Mouse (Mus musculus) right cerebral cortex, postnatal 4 days (tissue): Measurements from ENCODE around the gene Tmco4.
"Not testable (repeated sequence)": the region's sequence is repeated elsewhere in the genome, so short reads cannot be mapped to it uniquely, and the experiment has no call there.

Experiments used
- DNase-seq: peaks from one replicate; pipeline ENCODE4 v3.0.0-alpha.2; 2022

Tmco4 gene

DNA sequence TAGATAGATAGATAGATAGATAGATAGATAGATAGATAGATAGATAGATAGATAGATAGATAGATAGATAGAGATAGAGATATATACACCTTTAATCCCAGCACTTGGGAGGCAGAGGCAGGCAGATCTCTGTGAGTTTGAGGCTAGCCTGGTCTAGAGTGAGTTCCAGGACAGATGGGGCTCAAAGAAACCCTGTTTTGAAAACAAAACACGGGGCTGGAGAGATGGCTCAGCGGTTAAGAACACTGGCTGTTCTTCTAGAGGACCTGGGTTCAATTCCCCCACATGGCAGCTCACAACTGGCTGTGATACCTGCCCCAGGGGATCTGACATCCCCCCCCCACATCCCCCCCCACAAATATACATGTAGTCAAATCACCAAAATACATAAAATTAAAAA lies 1.9 kb downstream of the Tmco4 start:
- DNase-seq: not testable (repeated sequence)

DNA sequence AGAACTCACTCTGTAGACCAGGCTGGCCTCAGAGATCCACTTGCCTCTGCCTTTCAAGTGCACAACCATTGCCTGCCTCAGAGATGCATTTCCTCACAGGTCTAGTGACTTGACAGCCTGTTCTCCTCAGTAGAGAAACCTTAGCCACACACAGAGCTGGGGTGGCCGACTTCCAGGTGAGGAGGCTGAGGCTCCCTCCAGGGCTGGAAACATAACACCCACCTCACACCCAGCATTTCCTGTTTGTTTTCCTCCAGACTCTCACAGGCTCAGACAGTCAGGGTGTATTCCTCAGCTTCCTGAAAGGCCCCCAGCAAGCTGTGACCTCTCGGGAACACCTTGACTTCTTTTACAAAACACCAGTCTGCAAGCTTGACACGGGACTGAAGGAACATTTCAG lies 2.5 kb downstream of the Tmco4 start:
- DNase-seq: no peak

- DNase-seq: no peak
These were observed 3.4 kb downstream of the Tmco4 start for GRCm38 (mm10) chr4:138976046-138976445.

GRCm38 (mm10) chr4:138980021-138980420 lies 7.3 kb downstream of the Tmco4 start:
- DNase-seq: no peak

- DNase-seq: no peak
These were observed 8.2 kb downstream of the Tmco4 start for GRCm38 (mm10) chr4:138980771-138981420.

DNA sequence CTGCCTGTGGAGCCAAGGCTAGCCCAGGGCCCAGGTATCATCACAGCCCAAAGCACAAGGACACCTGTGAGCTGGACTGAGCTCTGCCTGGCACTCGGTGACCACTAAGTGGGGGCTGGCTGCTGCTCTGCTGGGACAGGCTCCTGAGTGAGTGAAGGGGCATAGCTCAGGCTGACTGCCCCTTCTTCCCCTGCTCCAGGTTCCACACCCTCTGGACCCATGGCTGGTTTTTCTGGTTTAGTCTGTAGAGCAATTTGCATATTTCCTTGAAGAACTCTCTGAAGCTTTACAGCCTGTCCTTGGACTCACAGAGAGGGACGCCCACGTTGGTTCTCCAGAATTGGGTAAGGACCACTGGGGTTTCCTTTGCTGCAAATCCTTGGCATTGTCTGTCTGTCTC lies 10.7 kb downstream of the Tmco4 start:
- DNase-seq: no peak

DNA sequence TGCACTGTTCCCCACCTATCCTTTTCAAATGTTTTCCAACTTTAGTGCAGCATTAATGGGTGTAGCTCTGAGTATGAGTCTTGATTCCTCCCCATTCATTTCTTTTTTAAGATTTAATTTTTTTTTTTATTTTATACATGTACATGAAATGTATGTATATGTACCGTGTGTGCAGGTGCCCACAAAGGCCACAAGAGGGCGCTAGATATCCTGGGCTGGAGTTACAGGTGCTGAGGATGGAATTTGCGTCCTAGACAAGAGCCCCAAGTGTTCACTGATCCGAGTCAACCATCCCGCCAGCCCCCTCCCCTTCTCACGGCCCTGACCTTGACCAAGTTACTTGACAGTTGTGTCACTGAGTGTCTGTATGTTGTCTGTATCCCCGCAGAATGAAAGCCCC lies 12.1 kb downstream of the Tmco4 start:
- DNase-seq: no peak

DNA sequence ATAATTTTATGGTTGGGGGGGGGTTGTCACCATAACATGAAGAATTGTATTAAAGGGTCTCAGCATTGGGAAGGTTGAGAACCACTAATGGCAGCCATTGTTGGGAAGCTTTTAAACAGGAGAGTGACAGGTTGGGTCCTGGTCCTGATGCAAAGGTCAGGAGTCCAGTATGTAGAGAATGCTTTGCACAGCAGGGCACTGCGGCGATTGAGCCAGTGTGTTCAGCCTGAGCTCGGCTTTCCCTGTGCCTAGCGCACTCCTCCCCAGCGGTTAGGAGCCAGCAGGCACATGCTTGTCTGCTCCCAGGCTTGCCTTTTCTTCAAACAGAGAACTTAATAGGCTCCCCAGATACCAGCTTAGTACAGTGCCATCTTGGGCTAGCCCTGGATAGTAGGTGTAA lies 13.6 kb downstream of the Tmco4 start:
- DNase-seq: no peak

- DNase-seq: no peak
These were observed 21.7 kb downstream of the Tmco4 start for GRCm38 (mm10) chr4:138994389-138994788.

DNA sequence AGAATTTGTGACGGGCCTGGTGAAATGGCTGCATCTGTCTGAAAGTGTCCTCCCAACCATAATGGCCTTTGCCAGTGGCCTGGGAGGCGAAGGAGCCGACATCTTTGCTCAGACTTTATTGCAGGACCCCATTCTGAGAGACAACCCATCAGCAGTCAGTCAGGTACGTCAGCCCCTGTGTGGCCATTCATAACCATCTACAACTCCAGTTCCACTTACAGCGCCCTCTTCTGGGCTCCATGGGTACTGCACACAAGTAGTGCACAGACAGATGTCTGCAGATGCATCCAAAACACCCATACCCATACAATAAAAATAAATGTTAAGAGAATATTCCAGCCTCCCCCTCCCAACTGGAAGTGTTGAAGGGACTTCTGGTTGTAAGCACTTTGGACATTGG lies 23.7 kb downstream of the Tmco4 start:
- DNase-seq: peak; percentile 15

DNA sequence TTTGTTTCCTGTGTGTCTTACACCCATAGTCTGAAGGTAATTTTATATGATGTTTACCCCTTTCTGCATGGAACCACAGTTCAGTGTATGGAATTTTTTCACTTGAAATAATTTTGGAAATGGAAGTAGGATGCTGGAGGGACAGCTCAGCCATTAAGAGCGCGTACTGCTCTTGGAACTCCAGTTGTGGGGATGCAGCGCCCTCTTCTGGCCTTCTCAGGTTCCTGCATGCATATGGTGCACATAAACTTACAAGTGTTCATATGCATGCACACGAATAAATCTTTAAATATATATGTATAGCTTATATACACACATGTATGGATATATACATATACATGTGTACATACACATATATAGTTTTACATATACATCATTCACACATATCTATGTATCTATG lies 24.4 kb downstream of the Tmco4 start:
- peak; percentile 15 for DNase-seq

DNA sequence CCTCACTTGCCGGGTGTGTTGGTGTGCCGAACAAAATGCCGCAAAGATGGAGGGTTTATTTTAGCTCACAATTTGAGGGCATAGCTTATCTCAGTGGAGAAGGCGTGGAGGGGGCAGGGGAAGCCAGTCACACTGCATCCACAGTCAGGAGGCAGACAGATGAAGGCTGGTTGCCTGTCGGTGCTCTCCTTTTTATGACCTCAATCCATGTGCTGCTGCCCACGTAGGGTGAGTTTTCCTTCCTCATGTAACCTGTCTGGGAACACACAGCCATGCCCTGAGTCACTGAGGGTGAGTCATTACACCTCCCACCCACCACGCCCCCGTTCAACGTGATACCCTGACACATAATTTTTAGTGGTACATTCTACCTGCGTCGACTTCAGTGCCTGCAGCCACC lies 25.9 kb downstream of the Tmco4 start:
- DNase-seq: no peak

DNA sequence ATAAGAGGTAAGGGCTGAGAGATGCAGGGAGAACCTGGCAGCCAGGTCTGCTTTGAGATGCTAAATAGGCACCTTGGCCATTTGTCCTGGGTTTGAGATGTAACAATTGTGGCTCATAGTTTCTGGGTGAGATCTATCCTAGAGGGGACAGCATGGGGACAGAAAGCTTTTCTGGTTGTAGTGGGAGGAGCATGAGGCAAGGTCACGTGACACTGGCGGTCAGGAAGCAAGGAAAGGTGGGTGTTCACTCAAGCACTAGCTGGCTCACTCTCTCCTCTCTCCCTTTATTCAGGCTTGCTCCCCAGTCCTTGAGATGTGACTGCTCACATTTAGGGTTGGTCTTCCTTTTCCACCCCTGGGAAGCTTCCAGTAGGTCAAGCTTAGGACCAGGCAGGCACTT lies 28.3 kb downstream of the Tmco4 start:
- no peak for DNase-seq

GRCm38 (mm10) chr4:139001433-139001832 lies 28.7 kb downstream of the Tmco4 start:
- peak; percentile 15 for DNase-seq

DNA sequence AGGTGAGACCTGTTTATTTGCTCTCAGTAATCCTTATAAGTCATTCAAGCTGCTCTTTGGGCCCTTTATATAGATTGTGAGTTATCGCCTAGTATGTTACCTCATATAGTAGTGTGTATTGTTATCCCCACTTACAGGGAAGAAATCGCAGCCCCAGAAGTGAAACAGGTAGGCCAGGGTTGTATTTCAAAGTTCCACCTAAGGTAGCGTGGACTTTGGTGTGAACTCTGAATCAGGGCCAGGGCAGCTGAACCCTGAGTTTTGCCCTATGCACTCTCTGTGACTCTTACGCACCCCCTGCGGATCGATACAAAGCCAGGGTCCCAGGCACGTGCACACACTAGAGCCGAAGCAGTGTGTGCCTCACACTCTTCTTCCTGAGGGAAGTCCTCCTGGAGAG lies 31.4 kb downstream of the Tmco4 start:
- DNase-seq: no peak

- DNase-seq: no peak
These were observed 32.5 kb downstream of the Tmco4 start for GRCm38 (mm10) chr4:139005214-139005613.

DNA sequence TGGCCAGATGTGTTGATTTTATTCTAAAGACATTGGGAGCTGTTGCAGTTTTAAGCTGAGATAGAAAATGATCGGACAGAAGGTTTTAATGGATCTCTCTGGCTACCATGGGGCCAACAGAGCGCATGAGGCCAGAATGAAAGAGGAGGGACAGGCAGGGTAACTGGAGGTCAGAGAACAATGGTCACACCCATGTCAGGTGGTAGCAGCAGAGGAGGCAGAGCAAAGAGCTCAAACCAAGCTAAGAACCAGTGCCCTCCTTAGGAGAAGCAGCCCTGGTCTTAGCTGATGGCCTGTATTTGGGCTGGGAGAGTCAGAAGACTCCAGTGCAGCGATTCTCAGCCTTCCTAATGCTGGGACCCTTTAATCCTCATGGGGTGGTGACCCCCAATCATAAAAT lies 34.7 kb downstream of the Tmco4 start:
- DNase-seq: no peak

DNA sequence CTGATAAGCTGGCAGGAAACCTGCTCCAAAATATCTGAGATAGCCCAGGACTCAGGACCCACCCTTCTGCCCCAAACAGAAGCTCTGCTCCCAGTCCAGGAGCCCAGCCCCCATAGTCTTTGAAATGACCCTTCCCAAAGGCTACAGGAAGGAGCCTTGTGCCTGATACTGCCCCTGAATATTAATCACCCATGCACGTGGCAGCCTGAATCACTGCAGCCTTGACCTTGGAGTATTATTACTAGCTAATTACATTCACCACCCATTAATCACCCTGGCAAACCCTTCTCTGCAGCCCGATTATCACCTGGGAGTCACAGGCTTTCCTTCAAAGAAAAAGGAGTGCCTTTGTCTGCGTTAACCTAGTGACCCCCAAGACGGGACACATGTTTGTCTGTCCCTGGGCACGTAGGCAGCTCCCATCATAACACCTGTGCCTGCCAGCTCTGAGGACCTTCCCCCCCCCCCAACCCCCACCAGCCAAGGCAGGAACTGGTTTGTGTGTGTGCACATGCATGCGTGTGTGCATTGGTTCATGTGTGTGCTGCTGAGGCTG lies 35.4 kb downstream of the Tmco4 start:
- DNase-seq: no peak

GRCm38 (mm10) chr4:139011201-139011702 lies 38.6 kb downstream of the Tmco4 start:
- no peak for DNase-seq

DNA sequence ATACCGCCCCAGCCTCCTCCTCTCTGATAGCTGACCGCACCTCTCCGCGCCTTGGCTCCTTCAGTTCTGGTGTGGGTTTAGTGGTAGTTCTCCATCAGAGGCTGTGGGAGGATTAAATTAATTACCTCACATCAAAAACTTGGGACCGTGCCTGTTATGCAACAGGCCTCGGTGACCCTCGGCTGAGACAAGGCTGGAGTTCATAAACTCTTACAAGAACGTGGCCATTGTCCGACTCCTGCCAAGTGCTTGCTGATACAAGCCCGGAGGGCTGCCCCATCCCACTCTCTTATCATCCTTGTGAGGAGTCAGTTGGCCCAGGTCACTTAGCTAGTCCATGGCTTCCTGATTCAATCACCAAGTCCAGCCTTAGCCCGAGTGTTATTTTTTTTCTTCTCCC lies 40.6 kb downstream of the Tmco4 start:
- no peak for DNase-seq

DNA sequence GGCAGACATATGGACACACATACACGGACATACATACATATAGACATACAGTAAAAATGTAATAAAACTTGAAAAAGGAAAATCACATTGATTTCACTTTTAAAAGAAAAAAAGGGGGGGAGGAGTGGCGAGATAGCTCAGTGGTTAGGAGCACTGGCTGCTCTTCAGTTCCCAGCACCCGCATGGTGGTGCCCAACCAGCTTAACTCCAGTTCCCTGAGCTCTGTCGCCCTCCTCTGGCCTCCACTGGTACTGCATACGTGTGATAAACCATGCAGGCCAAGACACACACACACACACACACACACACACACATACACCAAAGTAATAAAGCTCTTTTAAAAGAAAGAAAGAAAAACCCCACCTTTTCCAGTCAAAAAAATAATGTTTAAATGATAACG lies 42.1 kb downstream of the Tmco4 start:
- DNase-seq: no peak

- no peak for DNase-seq
These were observed 45.7 kb downstream of the Tmco4 start for GRCm38 (mm10) chr4:139018388-139018787.

DNA sequence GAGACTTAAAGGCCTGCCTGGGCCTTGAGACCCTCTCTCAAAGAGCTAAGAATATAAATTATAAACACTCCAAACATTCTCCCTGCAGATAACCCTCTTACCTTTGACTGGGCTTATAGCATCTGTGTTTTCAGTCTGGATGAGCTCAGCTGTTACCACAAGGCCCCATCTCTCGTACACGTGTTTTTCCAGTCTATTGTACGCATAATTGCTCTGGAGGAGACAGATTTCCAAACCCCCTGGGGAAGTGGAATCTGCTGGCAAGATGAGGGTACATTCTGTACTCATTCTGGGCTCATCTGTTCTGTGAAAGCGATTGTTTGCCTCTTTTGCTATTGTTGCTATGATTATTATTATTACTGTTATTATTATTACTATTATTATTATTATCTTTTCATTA lies 46.3 kb downstream of the Tmco4 start:
- no peak for DNase-seq

GRCm38 (mm10) chr4:139019413-139019812 lies 46.7 kb downstream of the Tmco4 start:
- no peak for DNase-seq

GRCm38 (mm10) chr4:139020385-139020784 lies 47.7 kb downstream of the Tmco4 start:
- no peak for DNase-seq
